Mouse (Mus musculus): ENCODE results near the gene Ccdc13.

GRCm38 (mm10) chr9:121858153-121858488 is 18.9 kb upstream of the Ccdc13 start, which contains the start of gene Higd1a:
- TF ChIP-seq CTCF (IDR thresholded peaks at IDR 0.05; ENCODE audit: borderline replicate concordance, control insufficient read depth, extremely low read depth, insufficient read depth, low read length, poor library complexity) = no peak
- no peak for TF ChIP-seq POLR2A (IDR thresholded peaks at IDR 0.05; ENCODE audit: control insufficient read depth, extremely low read depth, insufficient read depth, low read length, poor library complexity)

Measured in thymus, adult 2 months (tissue).